Mouse (Mus musculus): Measurements from ENCODE around the gene Adgrv1. TPM values are rescaled to one million over a fixed set of nuclear protein-coding genes. Genes with fewer than 3 reads are reported as not detected.

Adgrv1 gene
- polyA plus RNA-seq, 1 experiment: 11.3 TPM

DNA sequence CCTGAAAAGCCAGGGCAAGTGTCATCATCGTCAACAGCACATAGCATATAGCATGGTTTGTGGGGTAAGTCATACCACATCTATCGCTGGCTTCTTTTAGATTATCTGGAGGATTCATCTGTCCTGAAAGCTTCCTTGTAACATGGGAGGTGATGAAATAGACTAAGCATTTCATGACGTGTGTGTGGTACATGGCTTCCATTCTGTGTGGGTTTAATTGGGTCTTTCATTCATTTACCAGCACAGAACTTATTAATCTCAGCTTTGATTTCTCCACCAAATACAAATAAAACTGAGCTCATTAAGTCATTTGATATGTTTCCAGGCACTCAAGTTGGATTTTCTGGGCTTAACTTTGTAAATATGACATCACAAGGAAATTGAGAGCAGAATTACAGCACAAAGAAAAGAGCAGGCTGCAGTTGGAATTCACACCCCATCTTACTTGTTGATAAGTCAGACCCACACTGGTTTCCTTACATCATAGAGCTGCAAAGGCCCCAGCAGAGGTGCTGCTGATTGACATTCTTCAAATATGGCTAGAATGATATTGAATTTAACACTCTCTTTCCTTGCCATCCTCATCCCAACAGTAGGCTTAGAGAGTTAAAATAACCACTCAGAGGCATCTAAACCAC lies 396.1 kb downstream of the Adgrv1 start:
- H3K4me3 ChIP-seq (ENCODE audit: low read depth, low read length): no peak overlapping the region
- no peak overlapping the region for H3K9ac ChIP-seq (ENCODE audit: low read depth, poor library complexity, severe bottlenecking)
- peaks cover 2% of the 10 kb centered on the region for H3K4me1 ChIP-seq (ENCODE audit: control insufficient read depth, insufficient read depth, low read length)
- H3K27ac ChIP-seq (ENCODE audit: insufficient read depth, low read length): no peak overlapping the region
- no peaks in the 10 kb centered on the region for H3K36me3 ChIP-seq (ENCODE audit: control insufficient read depth, insufficient read depth, low read length, poor library complexity, severe bottlenecking)
- no peaks in the 10 kb centered on the region for H3K9me3 ChIP-seq (replicated peaks; ENCODE audit: control insufficient read depth, insufficient read depth, low read length, poor library complexity, severe bottlenecking)
- TF ChIP-seq CTCF (IDR thresholded peaks at IDR 0.05; ENCODE audit: low read depth, low read length) (no peak), EP300 (IDR thresholded peaks at IDR 0.05; ENCODE audit: insufficient read depth, low read depth, low read length) (no peak), POLR2A (IDR thresholded peaks at IDR 0.05; ENCODE audit: insufficient read depth, low read length) (no peak)
- H3K27me3 ChIP-seq (ENCODE audit: control insufficient read depth, insufficient read depth, low read length, poor library complexity, severe bottlenecking): no peaks in the 10 kb centered on the region

DNA sequence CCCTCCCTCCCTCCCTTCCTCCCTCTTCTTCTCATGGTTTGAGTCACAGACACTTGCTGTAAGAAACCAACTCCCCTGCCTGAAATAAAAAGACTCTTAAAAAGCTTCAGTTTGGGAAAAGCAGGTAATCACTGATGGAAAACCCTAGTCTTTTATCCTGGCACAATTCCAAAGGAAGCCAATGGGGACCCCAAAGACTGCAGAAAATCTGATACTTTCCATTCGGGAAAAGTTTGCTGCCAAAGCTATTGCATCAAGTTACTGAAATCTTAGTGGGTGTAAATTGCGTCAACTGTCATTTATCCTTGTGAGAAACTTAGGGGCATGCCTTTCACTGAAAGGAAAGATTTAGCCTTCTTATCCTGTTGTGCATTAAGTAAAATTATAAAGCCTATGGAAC lies 398.9 kb downstream of the Adgrv1 start:
- Histone ChIP-seq H3K9ac (ENCODE audit: low read depth, poor library complexity, severe bottlenecking) (no peak overlapping the region), H3K9me3 (replicated peaks; ENCODE audit: control insufficient read depth, insufficient read depth, low read length, poor library complexity, severe bottlenecking) (no peaks in the 10 kb centered on the region), H3K4me1 (ENCODE audit: control insufficient read depth, insufficient read depth, low read length) (peaks cover 2% of the 10 kb centered on the region), H3K4me3 (ENCODE audit: low read depth, low read length) (no peak overlapping the region), H3K36me3 (ENCODE audit: control insufficient read depth, insufficient read depth, low read length, poor library complexity, severe bottlenecking) (no peaks in the 10 kb centered on the region), H3K27me3 (ENCODE audit: control insufficient read depth, insufficient read depth, low read length, poor library complexity, severe bottlenecking) (no peaks in the 10 kb centered on the region), H3K27ac (ENCODE audit: insufficient read depth, low read length) (no peak overlapping the region)
- TF ChIP-seq POLR2A (IDR thresholded peaks at IDR 0.05; ENCODE audit: insufficient read depth, low read length): no peak
- TF ChIP-seq CTCF (IDR thresholded peaks at IDR 0.05; ENCODE audit: low read depth, low read length): no peak
- TF ChIP-seq EP300 (IDR thresholded peaks at IDR 0.05; ENCODE audit: insufficient read depth, low read depth, low read length): no peak

DNA sequence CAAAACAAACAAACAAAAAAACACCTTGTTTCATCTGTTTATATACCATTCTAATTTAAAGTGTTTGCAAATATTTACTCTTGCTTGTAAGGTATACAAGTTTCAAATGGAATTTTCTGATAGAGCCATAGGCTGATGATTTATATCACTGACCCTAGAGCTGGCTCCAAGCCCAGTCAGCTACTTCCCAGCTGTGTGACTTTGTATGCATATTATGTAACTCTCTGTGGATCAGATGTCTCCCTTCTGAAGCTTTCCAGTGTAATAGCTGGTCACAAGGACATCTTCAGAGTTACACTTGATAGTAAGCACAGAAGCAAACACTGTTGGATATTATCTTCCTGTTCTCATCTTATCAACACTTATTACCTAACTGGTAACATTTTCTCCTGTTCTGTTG lies 400.1 kb downstream of the Adgrv1 start:
- Histone ChIP-seq H3K27ac (ENCODE audit: insufficient read depth, low read length) (no peak overlapping the region), H3K9ac (ENCODE audit: low read depth, poor library complexity, severe bottlenecking) (no peak overlapping the region), H3K4me3 (ENCODE audit: low read depth, low read length) (no peak overlapping the region), H3K9me3 (replicated peaks; ENCODE audit: control insufficient read depth, insufficient read depth, low read length, poor library complexity, severe bottlenecking) (no peaks in the 10 kb centered on the region), H3K27me3 (ENCODE audit: control insufficient read depth, insufficient read depth, low read length, poor library complexity, severe bottlenecking) (no peaks in the 10 kb centered on the region), H3K36me3 (ENCODE audit: control insufficient read depth, insufficient read depth, low read length, poor library complexity, severe bottlenecking) (no peaks in the 10 kb centered on the region), H3K4me1 (ENCODE audit: control insufficient read depth, insufficient read depth, low read length) (no peaks in the 10 kb centered on the region)
- TF ChIP-seq EP300 (IDR thresholded peaks at IDR 0.05; ENCODE audit: insufficient read depth, low read depth, low read length): no peak
- TF ChIP-seq CTCF (IDR thresholded peaks at IDR 0.05; ENCODE audit: low read depth, low read length): no peak
- TF ChIP-seq POLR2A (IDR thresholded peaks at IDR 0.05; ENCODE audit: insufficient read depth, low read length): no peak

DNA sequence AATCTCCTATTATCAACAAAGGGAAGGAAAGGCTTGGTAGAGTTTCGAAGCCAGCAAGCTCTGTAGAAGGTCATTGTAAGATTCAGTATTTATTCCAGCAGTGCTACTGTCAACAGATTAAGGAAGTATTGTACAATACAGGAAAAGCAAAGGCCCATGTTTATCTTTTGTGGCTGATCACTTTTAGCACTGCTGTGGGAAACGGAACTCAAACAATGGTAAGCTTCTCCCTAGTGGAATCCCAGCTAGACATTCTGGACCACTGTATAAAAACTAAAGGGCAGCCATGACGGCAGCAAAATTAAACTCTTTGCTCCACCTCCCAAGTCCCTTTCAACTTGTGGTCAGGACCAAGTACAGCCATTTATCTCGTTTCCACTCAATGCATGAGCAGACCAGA lies 402.8 kb downstream of the Adgrv1 start:
- no peak for TF ChIP-seq POLR2A (IDR thresholded peaks at IDR 0.05; ENCODE audit: insufficient read depth, low read length)
- TF ChIP-seq CTCF (IDR thresholded peaks at IDR 0.05; ENCODE audit: low read depth, low read length): no peak
- no peak for TF ChIP-seq EP300 (IDR thresholded peaks at IDR 0.05; ENCODE audit: insufficient read depth, low read depth, low read length)
- no peaks in the 10 kb centered on the region for H3K9me3 ChIP-seq (replicated peaks; ENCODE audit: control insufficient read depth, insufficient read depth, low read length, poor library complexity, severe bottlenecking)
- no peak overlapping the region for H3K9ac ChIP-seq (ENCODE audit: low read depth, poor library complexity, severe bottlenecking)
- H3K27ac ChIP-seq (ENCODE audit: insufficient read depth, low read length): no peak overlapping the region
- H3K4me1 ChIP-seq (ENCODE audit: control insufficient read depth, insufficient read depth, low read length): no peaks in the 10 kb centered on the region
- no peaks in the 10 kb centered on the region for H3K36me3 ChIP-seq (ENCODE audit: control insufficient read depth, insufficient read depth, low read length, poor library complexity, severe bottlenecking)
- no peak overlapping the region for H3K4me3 ChIP-seq (ENCODE audit: low read depth, low read length)
- no peaks in the 10 kb centered on the region for H3K27me3 ChIP-seq (ENCODE audit: control insufficient read depth, insufficient read depth, low read length, poor library complexity, severe bottlenecking)

DNA sequence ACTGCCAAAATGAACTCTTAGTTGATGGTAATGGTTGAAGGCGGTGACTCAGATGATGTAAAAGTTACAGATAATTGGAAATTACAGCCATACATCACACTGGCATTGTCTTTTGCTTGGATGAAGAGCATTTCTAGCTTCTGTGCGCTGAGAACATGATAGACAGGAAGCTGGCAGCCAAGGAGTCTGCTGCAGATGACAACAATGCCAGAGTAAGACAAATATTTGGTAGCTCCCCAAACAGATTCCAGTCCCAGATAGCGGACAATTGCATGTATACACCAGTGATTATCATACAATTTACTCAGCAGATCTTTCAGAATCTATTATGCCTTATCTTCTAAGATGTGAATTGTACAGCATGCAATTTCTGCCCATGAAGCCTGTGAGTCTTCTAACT lies 409.2 kb downstream of the Adgrv1 start:
- H3K9me3 ChIP-seq (replicated peaks; ENCODE audit: control insufficient read depth, insufficient read depth, low read length, poor library complexity, severe bottlenecking): no peaks in the 10 kb centered on the region
- no peaks in the 10 kb centered on the region for H3K27me3 ChIP-seq (ENCODE audit: control insufficient read depth, insufficient read depth, low read length, poor library complexity, severe bottlenecking)
- no peak overlapping the region for H3K9ac ChIP-seq (ENCODE audit: low read depth, poor library complexity, severe bottlenecking)
- H3K4me1 ChIP-seq (ENCODE audit: control insufficient read depth, insufficient read depth, low read length): no peaks in the 10 kb centered on the region
- TF ChIP-seq CTCF (IDR thresholded peaks at IDR 0.05; ENCODE audit: low read depth, low read length) (no peak), EP300 (IDR thresholded peaks at IDR 0.05; ENCODE audit: insufficient read depth, low read depth, low read length) (no peak), POLR2A (IDR thresholded peaks at IDR 0.05; ENCODE audit: insufficient read depth, low read length) (no peak)
- H3K4me3 ChIP-seq (ENCODE audit: low read depth, low read length): no peak overlapping the region
- H3K36me3 ChIP-seq (ENCODE audit: control insufficient read depth, insufficient read depth, low read length, poor library complexity, severe bottlenecking): no peaks in the 10 kb centered on the region
- no peak overlapping the region for H3K27ac ChIP-seq (ENCODE audit: insufficient read depth, low read length)

DNA sequence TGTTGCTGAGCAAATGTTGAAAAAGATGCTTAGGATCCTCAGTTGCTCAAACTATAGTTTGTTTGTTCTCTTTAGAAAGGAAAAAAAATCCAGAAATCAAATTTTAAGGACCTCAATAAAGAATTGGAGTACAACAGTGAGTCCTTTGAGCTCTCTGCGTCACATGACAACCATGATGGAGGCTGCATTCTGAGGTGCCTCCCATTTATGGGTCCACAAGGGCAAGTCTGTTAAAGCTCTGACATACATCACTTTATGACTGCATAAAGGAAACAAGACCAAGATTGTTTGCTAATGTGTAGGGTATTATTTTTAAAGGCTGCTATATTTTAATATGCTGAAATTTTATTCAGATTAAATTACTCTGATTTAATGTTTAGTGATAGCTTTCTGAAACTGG lies 410.6 kb downstream of the Adgrv1 start:
- Histone ChIP-seq H3K36me3 (ENCODE audit: control insufficient read depth, insufficient read depth, low read length, poor library complexity, severe bottlenecking) (no peaks in the 10 kb centered on the region), H3K4me1 (ENCODE audit: control insufficient read depth, insufficient read depth, low read length) (no peaks in the 10 kb centered on the region), H3K4me3 (ENCODE audit: low read depth, low read length) (no peak overlapping the region), H3K27me3 (ENCODE audit: control insufficient read depth, insufficient read depth, low read length, poor library complexity, severe bottlenecking) (no peaks in the 10 kb centered on the region), H3K27ac (ENCODE audit: insufficient read depth, low read length) (no peak overlapping the region), H3K9me3 (replicated peaks; ENCODE audit: control insufficient read depth, insufficient read depth, low read length, poor library complexity, severe bottlenecking) (no peaks in the 10 kb centered on the region), H3K9ac (ENCODE audit: low read depth, poor library complexity, severe bottlenecking) (no peak overlapping the region)
- TF ChIP-seq EP300 (IDR thresholded peaks at IDR 0.05; ENCODE audit: insufficient read depth, low read depth, low read length) (no peak), CTCF (IDR thresholded peaks at IDR 0.05; ENCODE audit: low read depth, low read length) (no peak), POLR2A (IDR thresholded peaks at IDR 0.05; ENCODE audit: insufficient read depth, low read length) (no peak)

All from ES-Bruce4 (cell line).